Mouse (Mus musculus) intestine, postnatal 0 days (tissue): ENCODE results near the gene Cidec. TPM values are rescaled to one million over a fixed set of nuclear protein-coding genes. Genes with fewer than 3 reads are reported as not detected.
A peak's percentile ranks its signal among the peaks of the same experiment; 100 is the strongest.

Source experiments
- ATAC-seq: fragments of 200-750 bp; cut with Nextera tagmentation; 2 replicates; pipeline ENCODE4 v1.8.0; 2017; ENCODE audit warnings: mild to moderate bottlenecking, moderate TSS enrichment, moderate library complexity
- H3K27ac ChIP-seq: fragments of 300-500 bp; sonication (generic); 2 replicates; pipeline ENCODE4 v1.5.1; 2014; ENCODE audit warnings: mild to moderate bottlenecking, low read depth, low read length, moderate library complexity
- H3K27me3 ChIP-seq: fragments of 300-500 bp; sonication (generic); replicated peaks from 2 replicates; pipeline ENCODE4 v1.6.1; 2014; ENCODE audit warnings: low read length, mixed read lengths; ENCODE audit not compliant: control insufficient read depth, insufficient read depth
- H3K36me3 ChIP-seq: fragments of 300-500 bp; sonication (generic); 2 replicates; pipeline ENCODE4 v1.6.1; 2014; ENCODE audit warnings: mild to moderate bottlenecking, moderate library complexity; ENCODE audit not compliant: control insufficient read depth, insufficient read depth
- H3K4me1 ChIP-seq: fragments of 300-500 bp; sonication (generic); replicated peaks from 2 replicates; pipeline ENCODE4 v1.6.1; 2014; ENCODE audit warnings: antibody characterized with exemption, low read length, mixed read lengths; ENCODE audit not compliant: control insufficient read depth, insufficient read depth
- H3K4me2 ChIP-seq: fragments of 300-500 bp; sonication (generic); replicated peaks from 2 replicates; pipeline ENCODE4 v1.6.1; 2014; ENCODE audit warnings: low read depth, mild to moderate bottlenecking, moderate library complexity
- H3K4me3 ChIP-seq: fragments of 300-500 bp; sonication (generic); 2 replicates; pipeline ENCODE4 v1.5.1; 2014; ENCODE audit warnings: low read depth, low read length
- H3K9ac ChIP-seq: fragments of 300-500 bp; sonication (generic); 2 replicates; pipeline ENCODE4 v1.6.1; 2014; ENCODE audit warnings: mild to moderate bottlenecking, low read depth, low read length
- H3K9me3 ChIP-seq: fragments of 300-500 bp; sonication (generic); 2 replicates; pipeline ENCODE4 v1.6.1; 2016; ENCODE audit warnings: mixed run types; ENCODE audit not compliant: control insufficient read depth
- CTCF ChIP-seq: sonication (generic); IDR thresholded peaks from 2 replicates; pipeline ENCODE4 v1.5.1; 2016; ENCODE audit warnings: low read depth, mild to moderate bottlenecking, control low read depth, antibody characterized with exemption, moderate library complexity
- WGBS: fragments of 180-500 bp; shearing (Covaris S2); extraction: QIAGEN DNeasy Blood & Tissue Kit; methylation state at CpG from one replicate; pipeline ENCODE4 v1.1.7; 2014; 5-methylcytosine and 5-hydroxymethylcytosine counted together
- polyA plus RNA-seq: library from polyadenylated mRNA; unstranded; fragments of >200 nt; fragmentation: Nextera tagmentation; extraction: Ambion mirVana; gene quantifications from 2 replicates; pipeline ENCODE4 v1.2.1, GENCODE M21; 2015

The Cidec gene
- polyA plus RNA-seq, 1 experiment from 2014 or later = 259 TPM

- WGBS = 35% methylated on average over 5 of the region's 5 CpGs
- Histone ChIP-seq H3K27ac (no peak overlapping the region), H3K4me1 (no peaks in the 10 kb centered on the region), H3K4me2 (no peak overlapping the region), H3K27me3 (no peaks in the 10 kb centered on the region), H3K36me3 (no peaks in the 10 kb centered on the region), H3K9me3 (no peaks in the 10 kb centered on the region), H3K9ac (no peak overlapping the region), H3K4me3 (no peak overlapping the region)
- no peak for TF ChIP-seq CTCF
- peak; percentile 48; the same call in 1 of the 2 replicates for ATAC-seq
These were observed 19.4 kb upstream of the Cidec start for GRCm38 (mm10) chr6:113455007-113455406.

- Histone ChIP-seq H3K9ac (no peak overlapping the region), H3K4me1 (no peaks in the 10 kb centered on the region), H3K9me3 (no peaks in the 10 kb centered on the region), H3K27ac (no peak overlapping the region), H3K27me3 (no peaks in the 10 kb centered on the region), H3K4me2 (no peak overlapping the region), H3K36me3 (peaks cover 19% of the 10 kb centered on the region), H3K4me3 (no peak overlapping the region)
- no peak for TF ChIP-seq CTCF
- no peak for ATAC-seq
- WGBS = 79% methylated on average over 2 of the region's 2 CpGs
These were observed 16.3 kb upstream of the Cidec start for GRCm38 (mm10) chr6:113451839-113452238.

- Histone ChIP-seq H3K27ac (no peak overlapping the region), H3K36me3 (peaks cover 26% of the 10 kb centered on the region), H3K9ac (no peak overlapping the region), H3K9me3 (no peaks in the 10 kb centered on the region), H3K4me2 (no peak overlapping the region), H3K27me3 (no peaks in the 10 kb centered on the region), H3K4me1 (no peaks in the 10 kb centered on the region), H3K4me3 (no peak overlapping the region)
- no peak for TF ChIP-seq CTCF
- WGBS = 95% methylated on average over 4 of the region's 4 CpGs
- no peak for ATAC-seq
These were observed 12.1 kb upstream of the Cidec start for GRCm38 (mm10) chr6:113447639-113448038.

- 45% methylated on average over 6 of the region's 8 CpGs for WGBS
These were observed 8.8 kb upstream of the Cidec start for GRCm38 (mm10) chr6:113444207-113444965.

GRCm38 (mm10) chr6:113443091-113443490 lies 7.5 kb upstream of the Cidec start:
- Histone ChIP-seq H3K4me2 (peak overlapping the region; percentile 93), H3K9ac (peak overlapping the region; percentile 84), H3K27me3 (no peaks in the 10 kb centered on the region), H3K27ac (peak overlapping the region; percentile 51), H3K4me1 (no peaks in the 10 kb centered on the region), H3K36me3 (peaks cover 20% of the 10 kb centered on the region), H3K9me3 (no peaks in the 10 kb centered on the region), H3K4me3 (peak overlapping the region; percentile 92)
- 44% methylated on average over 12 of the region's 12 CpGs for WGBS
- TF ChIP-seq CTCF = peak; percentile 56
- no peak for ATAC-seq

More at GRCm38 (mm10) chr6:113444207-113444965, 8.8 kb upstream of the Cidec start:
- Histone ChIP-seq H3K27ac (peak overlapping the region; percentile 41; the same call in 1 of the 2 replicates), H3K27me3 (no peaks in the 10 kb centered on the region), H3K4me2 (peak overlapping the region; percentile 24; the same call in 1 of the 2 replicates), H3K9ac (no peak overlapping the region), H3K36me3 (peaks cover 26% of the 10 kb centered on the region), H3K4me3 (no peak overlapping the region), H3K4me1 (no peaks in the 10 kb centered on the region), H3K9me3 (no peaks in the 10 kb centered on the region)
- TF ChIP-seq CTCF = no peak
- ATAC-seq = peak; percentile 25; the same call in 1 of the 2 replicates

- no peaks in the 10 kb centered on the region for H3K27me3 ChIP-seq
- peak within 1 kb of the TSS; percentile 93 for H3K4me2 ChIP-seq
- under 1% methylated on average over 39 of the region's 45 CpGs for WGBS
- peaks cover 14% of the 10 kb centered on the region for H3K36me3 ChIP-seq
- no peaks in the 10 kb centered on the region for H3K9me3 ChIP-seq
- peak within 1 kb of the TSS; percentile 92 for H3K4me3 ChIP-seq
- peak; percentile 74 for ATAC-seq
- peak within 1 kb of the TSS; percentile 51 for H3K27ac ChIP-seq
- TF ChIP-seq CTCF = no peak
- H3K9ac ChIP-seq = peak within 1 kb of the TSS; percentile 84
- H3K4me1 ChIP-seq = no peaks in the 10 kb centered on the region
These were observed 7.0 kb upstream of the Cidec start, which contains the start of gene Jagn1 for GRCm38 (mm10) chr6:113442442-113443090. Gene Jagn1 (plus strand): TSS chr6:113442569.
